14 mouse cellular contexts compared by ENCODE assay signal in genomic region chr15:99318071-99318470, GRCm38 (mm10). TPM values are rescaled to one million over a fixed set of nuclear protein-coding genes. Genes with fewer than 3 reads are reported as not detected.
DNase-seq lines count a peak whose midpoint lies in the region; ATAC-seq and TF ChIP-seq lines count a peak whose summit lies in the region.
"Had no signal": no experiment of that assay in that cellular context is flagged by ENCODE, and none has a peak within 500 bp of the region (broad histone marks: within the 10 kb centered on the region; RNA-seq: fewer than 3 reads in every experiment).

No protein-coding gene starts in this region.

- no peak for DNase-seq in forebrain, embryonic 11.5 days (ENCODE audit: low spot score)
- DNase-seq in kidney, adult 11 months, result no peak
- DNase-seq in limb, embryonic 10.5 days (ENCODE audit: low spot score), result no peak
- no peak for DNase-seq in ovary, postnatal 36 days (ENCODE audit: low spot score)
- DNase-seq: adrenal gland, postnatal 25 days; liver, embryonic 13.5 days; right cerebral cortex, postnatal 25 days; thymus, adult 18-20 months had no signal

- ATAC-seq in forebrain, embryonic 15.5 days (replicated peaks), result no peak
- ATAC-seq in forebrain, embryonic 11.5 days (replicated peaks; ENCODE audit: low FRiP score), result no peak
- ATAC-seq in kidney, embryonic 16.5 days (ENCODE audit: low FRiP score, low TSS enrichment), result no peak
- no peak for ATAC-seq in megakaryocyte-erythroid progenitor cell, adult 5-6 weeks (replicated peaks; ENCODE audit: low FRiP score, low TSS enrichment, poor library complexity, severe bottlenecking)
- ATAC-seq: Patski had no signal

- no peak for TF ChIP-seq CTCF in cortical plate, adult 2 months (IDR thresholded peaks at IDR 0.05; ENCODE audit: extremely low read depth, insufficient read depth, low read length)

- 0 out of 2 replicates have a peak overlapping the region, but pooled peaks have one; percentile 85 for H3K27ac ChIP-seq in forebrain, embryonic 15.5 days (replicated peaks)
- H3K27ac ChIP-seq in forebrain, embryonic 11.5 days (ENCODE audit: low read depth, low read length), result no peak overlapping the region
- H3K27ac ChIP-seq in kidney, embryonic 16.5 days (ENCODE audit: low read length), result peak overlapping the region; percentile 70
- H3K27ac ChIP-seq in cortical plate, adult 2 months (ENCODE audit: insufficient read depth, low read length), result 0 out of 2 replicates have a peak overlapping the region, but pooled peaks have one; percentile 26
- H3K27ac ChIP-seq in limb, embryonic 10.5 days, result peak overlapping the region; percentile 61; the same call in 1 of the 2 replicates
- H3K27ac ChIP-seq: liver, embryonic 13.5 days had no signal

- no peaks in the 10 kb centered on the region for H3K4me1 ChIP-seq in forebrain, embryonic 15.5 days
- no peaks in the 10 kb centered on the region for H3K4me1 ChIP-seq in forebrain, embryonic 11.5 days (replicated peaks; ENCODE audit: control insufficient read depth, insufficient read depth, low read length)
- H3K4me1 ChIP-seq in kidney, embryonic 16.5 days (ENCODE audit: insufficient read depth, low read length), result peaks cover 26% of the 10 kb centered on the region
- peaks cover 3% of the 10 kb centered on the region; the same call in 1 of the 2 replicates for H3K4me1 ChIP-seq in cortical plate, adult 2 months (ENCODE audit: control insufficient read depth, insufficient read depth, low read length)
- peaks cover 13% of the 10 kb centered on the region; the same call in 1 of the 2 replicates for H3K4me1 ChIP-seq in limb, embryonic 10.5 days

- H3K9ac ChIP-seq in forebrain, embryonic 15.5 days (replicated peaks), result no peak overlapping the region
- no peak overlapping the region for H3K9ac ChIP-seq in forebrain, embryonic 11.5 days (ENCODE audit: low read length)
- H3K9ac ChIP-seq in kidney, embryonic 16.5 days (replicated peaks; ENCODE audit: low read length), result no peak overlapping the region; the same call in 1 of the 2 replicates
- H3K9ac ChIP-seq: liver, embryonic 13.5 days had no signal

- no peak for TF ChIP-seq POLR2A in cortical plate, adult 2 months (IDR thresholded peaks at IDR 0.05; ENCODE audit: extremely low read depth, insufficient read depth, low read length)

- H3K4me3 ChIP-seq in forebrain, embryonic 15.5 days, result no peak overlapping the region
- H3K4me3 ChIP-seq in forebrain, embryonic 11.5 days (ENCODE audit: low read depth, low read length), result no peak overlapping the region
- H3K4me3 ChIP-seq in kidney, embryonic 16.5 days (ENCODE audit: low read length), result no peak overlapping the region
- no peak overlapping the region for H3K4me3 ChIP-seq in cortical plate, adult 2 months (ENCODE audit: insufficient read depth, low read length)
- H3K4me3 ChIP-seq in limb, embryonic 10.5 days, result no peak overlapping the region
- H3K4me3 ChIP-seq: liver, embryonic 13.5 days had no signal

- H3K4me2 ChIP-seq in forebrain, embryonic 15.5 days (replicated peaks), result no peak overlapping the region
- H3K4me2 ChIP-seq in forebrain, embryonic 11.5 days (ENCODE audit: low read depth, low read length, severe bottlenecking), result no peak overlapping the region
- H3K4me2 ChIP-seq in kidney, embryonic 16.5 days (replicated peaks; ENCODE audit: low read depth, low read length), result no peak overlapping the region
- H3K4me2 ChIP-seq: liver, embryonic 13.5 days had no signal

- WGBS in forebrain, embryonic 15.5 days, result 92% methylated on average over 6 of the region's 6 CpGs
- WGBS in forebrain, embryonic 11.5 days, result 91% methylated on average over 6 of the region's 6 CpGs
- 79% methylated on average over 6 of the region's 6 CpGs for WGBS in kidney, embryonic 16.5 days
- WGBS in limb, embryonic 10.5 days, result 91% methylated on average over 6 of the region's 6 CpGs

- H3K27me3 ChIP-seq in forebrain, embryonic 15.5 days, result no peaks in the 10 kb centered on the region
- H3K27me3 ChIP-seq in forebrain, embryonic 11.5 days (ENCODE audit: control insufficient read depth, insufficient read depth, low read length), result no peaks in the 10 kb centered on the region
- H3K27me3 ChIP-seq in kidney, embryonic 16.5 days (ENCODE audit: insufficient read depth, low read length), result no peaks in the 10 kb centered on the region
- H3K27me3 ChIP-seq in limb, embryonic 10.5 days (ENCODE audit: low read depth, poor library complexity, severe bottlenecking), result no peaks in the 10 kb centered on the region
- H3K27me3 ChIP-seq: liver, embryonic 13.5 days; Patski had no signal

- H3K36me3 ChIP-seq in forebrain, embryonic 15.5 days, result peaks cover 91% of the 10 kb centered on the region
- H3K36me3 ChIP-seq in forebrain, embryonic 11.5 days (ENCODE audit: control insufficient read depth, insufficient read depth, low read length), result peaks cover 12% of the 10 kb centered on the region; the same call in 1 of the 2 replicates
- peaks cover 67% of the 10 kb centered on the region for H3K36me3 ChIP-seq in kidney, embryonic 16.5 days (ENCODE audit: insufficient read depth, low read length)
- peaks cover 99% of the 10 kb centered on the region for H3K36me3 ChIP-seq in limb, embryonic 10.5 days

- no peaks in the 10 kb centered on the region for H3K9me3 ChIP-seq in forebrain, embryonic 15.5 days
- H3K9me3 ChIP-seq in forebrain, embryonic 11.5 days (ENCODE audit: control insufficient read depth, low read length), result no peaks in the 10 kb centered on the region
- H3K9me3 ChIP-seq in kidney, embryonic 16.5 days (ENCODE audit: low read length), result no peaks in the 10 kb centered on the region
- H3K9me3 ChIP-seq in limb, embryonic 10.5 days (replicated peaks), result no peaks in the 10 kb centered on the region
- H3K9me3 ChIP-seq: liver, embryonic 13.5 days had no signal

RNA-seq across cellular contexts. Expression of gene Fam186b, which starts 22.4 kb away (rescaled TPM):
- 0.23 and 0.31 TPM in 2 replicates for polyA plus RNA-seq in forebrain, embryonic 15.5 days (2015; fragmentation: Nextera tagmentation; extraction: Ambion mirVana)
- polyA plus RNA-seq in forebrain, embryonic 11.5 days (2014; fragmentation: Nextera tagmentation; extraction: Ambion mirVana), result 0.15 and 0.36 TPM in 2 replicates
- 0.21 and 0.30 TPM in 2 replicates for polyA plus RNA-seq in kidney, embryonic 16.5 days (2015; fragmentation: Nextera tagmentation; extraction: Ambion mirVana)
- polyA plus RNA-seq in cortical plate, adult 2 months (2012; rRNA removed), result 0.69 and 1.1 TPM in 2 replicates
- 0.21 and 0.29 TPM in 2 replicates for polyA plus RNA-seq in limb, embryonic 10.5 days (2016; fragmentation: Nextera tagmentation; extraction: Ambion mirVana)
- total RNA-seq in megakaryocyte-erythroid progenitor cell, adult 5-6 weeks (2014; fragmentation: Nextera tagmentation), result not detected in 2 replicates
- not detected in 2 replicates for total RNA-seq in megakaryocyte-erythroid progenitor cell, adult 5-6 weeks (2017)
- polyA plus RNA-seq: C2C12; liver, embryonic 13.5 days had no signal

RNA-seq across cellular contexts. Expression of gene Prpf40b, which starts 23.2 kb away (rescaled TPM):
- polyA plus RNA-seq in forebrain, embryonic 15.5 days (2015; fragmentation: Nextera tagmentation; extraction: Ambion mirVana), result 111 and 115 TPM in 2 replicates
- 62.4 and 69.0 TPM in 2 replicates for polyA plus RNA-seq in forebrain, embryonic 11.5 days (2014; fragmentation: Nextera tagmentation; extraction: Ambion mirVana)
- 62.2 and 67.5 TPM in 2 replicates for polyA plus RNA-seq in kidney, embryonic 16.5 days (2015; fragmentation: Nextera tagmentation; extraction: Ambion mirVana)
- polyA plus RNA-seq in cortical plate, adult 2 months (2012; rRNA removed), result 156 and 168 TPM in 2 replicates
- 59.3 and 71.2 TPM in 2 replicates for polyA plus RNA-seq in limb, embryonic 10.5 days (2016; fragmentation: Nextera tagmentation; extraction: Ambion mirVana)
- 26.2 and 41.2 TPM in 2 replicates for total RNA-seq in megakaryocyte-erythroid progenitor cell, adult 5-6 weeks (2014; fragmentation: Nextera tagmentation)
- total RNA-seq in megakaryocyte-erythroid progenitor cell, adult 5-6 weeks (2017), result 1.4 and 3.5 TPM in 2 replicates

RNA-seq across cellular contexts. Expression of gene Fmnl3, which starts 52.2 kb away (rescaled TPM):
- 9.9 and 10.2 TPM in 2 replicates for polyA plus RNA-seq in forebrain, embryonic 15.5 days (2015; fragmentation: Nextera tagmentation; extraction: Ambion mirVana)
- 14.3 and 17.0 TPM in 2 replicates for polyA plus RNA-seq in forebrain, embryonic 11.5 days (2014; fragmentation: Nextera tagmentation; extraction: Ambion mirVana)
- polyA plus RNA-seq in kidney, embryonic 16.5 days (2015; fragmentation: Nextera tagmentation; extraction: Ambion mirVana), result 27.1 and 29.8 TPM in 2 replicates
- 13.7 and 15.4 TPM in 2 replicates for polyA plus RNA-seq in cortical plate, adult 2 months (2012; rRNA removed)
- 30.4 and 42.2 TPM in 2 replicates for polyA plus RNA-seq in limb, embryonic 10.5 days (2016; fragmentation: Nextera tagmentation; extraction: Ambion mirVana)
- total RNA-seq in megakaryocyte-erythroid progenitor cell, adult 5-6 weeks (2014; fragmentation: Nextera tagmentation), result 0.70 and 4.9 TPM in 2 replicates
- 0.61 and 1.8 TPM in 2 replicates for total RNA-seq in megakaryocyte-erythroid progenitor cell, adult 5-6 weeks (2017)
